ENCODE assay signal across 15 mouse cellular contexts in the genomic region with DNA sequence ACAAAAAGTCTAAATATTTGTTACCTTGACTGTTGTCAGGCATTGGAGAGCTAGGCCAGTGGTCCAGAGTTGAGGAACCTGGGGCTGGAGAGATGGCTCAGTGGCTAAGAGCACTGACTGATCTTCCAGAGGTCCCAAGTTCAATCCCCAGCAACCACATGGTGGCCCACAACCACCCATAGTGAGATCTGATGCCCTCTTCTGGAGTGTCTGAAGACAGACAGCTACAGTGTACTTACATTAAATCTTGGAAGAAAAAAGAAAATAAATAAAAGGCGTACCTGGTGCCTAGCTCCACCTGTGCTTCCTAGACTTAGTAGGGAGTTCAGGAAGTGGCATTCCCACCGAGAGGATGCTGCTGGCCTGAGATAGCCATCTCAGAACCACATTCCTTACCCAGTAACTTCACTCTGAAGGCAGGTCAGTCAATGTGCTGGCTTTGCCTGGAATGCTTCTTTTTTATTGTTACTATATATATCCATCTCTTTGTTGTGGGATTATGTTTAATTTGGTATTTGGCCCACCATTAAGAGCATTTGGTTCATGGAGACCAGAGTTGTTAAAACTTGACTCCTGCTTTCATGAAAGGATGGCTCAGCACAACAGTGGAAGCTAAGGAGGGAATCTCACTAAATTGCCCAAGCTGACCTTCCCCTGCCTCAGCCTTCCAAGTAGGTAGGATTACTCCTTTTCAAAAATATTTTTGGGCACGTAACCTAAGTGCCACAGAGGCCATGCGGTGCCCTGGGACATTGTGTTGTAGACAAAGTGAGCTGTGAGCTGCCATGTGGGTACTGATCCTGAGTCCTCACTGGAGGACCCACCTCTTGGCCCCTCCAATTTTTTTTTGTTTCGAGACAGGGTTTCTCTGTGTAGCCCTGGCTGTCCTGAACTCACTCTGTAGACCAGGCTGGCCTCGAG. TPM values are rescaled to one million over a fixed set of nuclear protein-coding genes. Genes with fewer than 3 reads are reported as not detected.
DNase-seq lines count a peak whose midpoint lies in the region; ATAC-seq and TF ChIP-seq lines count a peak whose summit lies in the region.
"Had no signal": no experiment of that assay in that cellular context is flagged by ENCODE, and none has a peak within 500 bp of the region (broad histone marks: within the 10 kb centered on the region; RNA-seq: fewer than 3 reads in every experiment).

No protein-coding gene starts in this region.

- 0 out of 2 replicates have a peak overlapping the region, but pooled peaks have one; percentile 42 for H3K27ac ChIP-seq in embryonic facial prominence, embryonic 12.5 days
- H3K27ac ChIP-seq in embryonic facial prominence, embryonic 10.5 days (replicated peaks), result no peak overlapping the region
- H3K27ac ChIP-seq in liver, embryonic 11.5 days (ENCODE audit: low read depth, low read length), result 0 out of 2 replicates have a peak overlapping the region, but pooled peaks have one; percentile 1
- no peak overlapping the region for H3K27ac ChIP-seq in liver, postnatal 0 days (ENCODE audit: low read depth)
- 0 out of 2 replicates have a peak overlapping the region, but pooled peaks have one; percentile 7 for H3K27ac ChIP-seq in embryonic facial prominence, embryonic 15.5 days (replicated peaks)
- 0 out of 2 replicates have a peak overlapping the region, but pooled peaks have one; percentile 12 for H3K27ac ChIP-seq in stomach, embryonic 15.5 days
- no peak overlapping the region for H3K27ac ChIP-seq in hindbrain, embryonic 11.5 days (ENCODE audit: low read depth, low read length)
- H3K27ac ChIP-seq: hindbrain, postnatal 0 days had no signal

- no peaks in the 10 kb centered on the region for H3K27me3 ChIP-seq in embryonic facial prominence, embryonic 12.5 days
- H3K27me3 ChIP-seq in embryonic facial prominence, embryonic 10.5 days (replicated peaks; ENCODE audit: low read depth, poor library complexity, severe bottlenecking), result no peaks in the 10 kb centered on the region
- H3K27me3 ChIP-seq in liver, embryonic 11.5 days (replicated peaks; ENCODE audit: control insufficient read depth, insufficient read depth, low read length), result no peaks in the 10 kb centered on the region
- no peaks in the 10 kb centered on the region for H3K27me3 ChIP-seq in liver, postnatal 0 days (ENCODE audit: insufficient read depth, low read length)
- H3K27me3 ChIP-seq in embryonic facial prominence, embryonic 15.5 days, result no peaks in the 10 kb centered on the region
- H3K27me3 ChIP-seq in stomach, embryonic 15.5 days (replicated peaks), result no peaks in the 10 kb centered on the region
- no peaks in the 10 kb centered on the region for H3K27me3 ChIP-seq in hindbrain, embryonic 11.5 days (ENCODE audit: control insufficient read depth, insufficient read depth, low read length)

- H3K4me1 ChIP-seq in embryonic facial prominence, embryonic 12.5 days, result peaks cover 18% of the 10 kb centered on the region
- H3K4me1 ChIP-seq in embryonic facial prominence, embryonic 10.5 days, result peaks cover 20% of the 10 kb centered on the region
- H3K4me1 ChIP-seq in liver, embryonic 11.5 days (replicated peaks; ENCODE audit: control insufficient read depth, insufficient read depth, low read length), result peaks cover 22% of the 10 kb centered on the region
- peaks cover 10% of the 10 kb centered on the region; the same call in 1 of the 2 replicates for H3K4me1 ChIP-seq in liver, postnatal 0 days (ENCODE audit: insufficient read depth)
- H3K4me1 ChIP-seq in embryonic facial prominence, embryonic 15.5 days, result peaks cover 17% of the 10 kb centered on the region
- peaks cover 22% of the 10 kb centered on the region; the same call in 1 of the 2 replicates for H3K4me1 ChIP-seq in stomach, embryonic 15.5 days
- no peaks in the 10 kb centered on the region; the same call in none of the 2 replicates for H3K4me1 ChIP-seq in hindbrain, embryonic 11.5 days (replicated peaks; ENCODE audit: control insufficient read depth, insufficient read depth, low read length)

- no peak for TF ChIP-seq EP300 in liver, postnatal 0 days (IDR thresholded peaks at IDR 0.05; ENCODE audit: low read depth)

- no peak for DNase-seq in embryonic facial prominence, embryonic 10.5 days (ENCODE audit: low spot score)
- no peak for DNase-seq in liver, embryonic 11.5 days (ENCODE audit: low spot score)
- no peak for DNase-seq in liver, postnatal 0 days
- no peak for DNase-seq in retina, postnatal 1 day
- no peak for DNase-seq in hindbrain, embryonic 11.5 days (ENCODE audit: low spot score)
- DNase-seq: cerebellum, adult 11-12 months; right cerebral cortex, postnatal 14 days had no signal

- TF ChIP-seq CTCF in liver, postnatal 0 days (IDR thresholded peaks at IDR 0.05; ENCODE audit: low read depth), result no peak

- no peak overlapping the region for H3K9ac ChIP-seq in embryonic facial prominence, embryonic 12.5 days
- no peak overlapping the region for H3K9ac ChIP-seq in liver, embryonic 11.5 days (ENCODE audit: low read depth, low read length)
- no peak overlapping the region for H3K9ac ChIP-seq in liver, postnatal 0 days (replicated peaks)
- no peak overlapping the region for H3K9ac ChIP-seq in embryonic facial prominence, embryonic 15.5 days
- H3K9ac ChIP-seq in stomach, embryonic 15.5 days, result no peak overlapping the region
- no peak overlapping the region for H3K9ac ChIP-seq in hindbrain, embryonic 11.5 days (ENCODE audit: low read depth, low read length)

- H3K4me3 ChIP-seq in embryonic facial prominence, embryonic 12.5 days, result no peak overlapping the region
- H3K4me3 ChIP-seq in embryonic facial prominence, embryonic 10.5 days, result no peak overlapping the region
- no peak overlapping the region for H3K4me3 ChIP-seq in liver, embryonic 11.5 days (ENCODE audit: low read depth, low read length)
- H3K4me3 ChIP-seq in liver, postnatal 0 days (ENCODE audit: low read depth, low read length), result no peak overlapping the region
- no peak overlapping the region for H3K4me3 ChIP-seq in embryonic facial prominence, embryonic 15.5 days (replicated peaks)
- no peak overlapping the region for H3K4me3 ChIP-seq in stomach, embryonic 15.5 days (replicated peaks)
- H3K4me3 ChIP-seq in hindbrain, embryonic 11.5 days (ENCODE audit: low read depth, low read length), result no peak overlapping the region
- H3K4me3 ChIP-seq: erythroblast, embryonic 14.5 days; megakaryocyte, embryonic 14.5 days had no signal

- peaks cover 58% of the 10 kb centered on the region for H3K36me3 ChIP-seq in embryonic facial prominence, embryonic 12.5 days
- peaks cover 70% of the 10 kb centered on the region for H3K36me3 ChIP-seq in embryonic facial prominence, embryonic 10.5 days (replicated peaks)
- peaks cover 44% of the 10 kb centered on the region for H3K36me3 ChIP-seq in liver, embryonic 11.5 days (ENCODE audit: control insufficient read depth, insufficient read depth, low read length)
- peaks cover 40% of the 10 kb centered on the region for H3K36me3 ChIP-seq in liver, postnatal 0 days (replicated peaks; ENCODE audit: insufficient read depth, low read length)
- peaks cover 55% of the 10 kb centered on the region for H3K36me3 ChIP-seq in embryonic facial prominence, embryonic 15.5 days
- peaks cover 34% of the 10 kb centered on the region for H3K36me3 ChIP-seq in stomach, embryonic 15.5 days
- peaks cover 32% of the 10 kb centered on the region for H3K36me3 ChIP-seq in hindbrain, embryonic 11.5 days (ENCODE audit: control insufficient read depth, insufficient read depth, low read length)

- no peaks in the 10 kb centered on the region for H3K9me3 ChIP-seq in embryonic facial prominence, embryonic 12.5 days
- no peaks in the 10 kb centered on the region for H3K9me3 ChIP-seq in embryonic facial prominence, embryonic 10.5 days
- H3K9me3 ChIP-seq in liver, embryonic 11.5 days (ENCODE audit: control insufficient read depth, low read length), result no peaks in the 10 kb centered on the region
- no peaks in the 10 kb centered on the region for H3K9me3 ChIP-seq in liver, postnatal 0 days (ENCODE audit: low read length)
- no peaks in the 10 kb centered on the region for H3K9me3 ChIP-seq in embryonic facial prominence, embryonic 15.5 days (replicated peaks)
- H3K9me3 ChIP-seq in stomach, embryonic 15.5 days, result no peaks in the 10 kb centered on the region
- H3K9me3 ChIP-seq in hindbrain, embryonic 11.5 days (ENCODE audit: control insufficient read depth, low read length), result no peaks in the 10 kb centered on the region
- H3K9me3 ChIP-seq: megakaryocyte, embryonic 14.5 days had no signal

- WGBS in embryonic facial prominence, embryonic 12.5 days, result 69% methylated on average over 6 of the region's 6 CpGs
- WGBS in embryonic facial prominence, embryonic 10.5 days, result 75% methylated on average over 6 of the region's 6 CpGs
- 59% methylated on average over 6 of the region's 6 CpGs for WGBS in liver, embryonic 11.5 days
- WGBS in liver, postnatal 0 days (ENCODE audit: insufficient replicate concordance), result 64% methylated on average over 6 of the region's 6 CpGs
- 70% methylated on average over 6 of the region's 6 CpGs for WGBS in embryonic facial prominence, embryonic 15.5 days
- WGBS in stomach, embryonic 15.5 days, result 65% methylated on average over 6 of the region's 6 CpGs
- 77% methylated on average over 6 of the region's 6 CpGs for WGBS in hindbrain, embryonic 11.5 days

- no peak for ATAC-seq in embryonic facial prominence, embryonic 12.5 days (ENCODE audit: insufficient number of reproducible peaks, insufficient read depth, low FRiP score, low TSS enrichment)
- 0 out of 2 replicates have a peak, but pooled peaks have one; percentile 8 for ATAC-seq in liver, embryonic 11.5 days (replicated peaks; ENCODE audit: low FRiP score)
- no peak for ATAC-seq in liver, postnatal 0 days
- ATAC-seq in embryonic facial prominence, embryonic 15.5 days (ENCODE audit: insufficient number of reproducible peaks, low FRiP score, low TSS enrichment, low read depth), result no peak
- ATAC-seq in stomach, embryonic 15.5 days (ENCODE audit: insufficient read depth, low FRiP score, low read depth), result no peak
- no peak for ATAC-seq in hindbrain, embryonic 11.5 days (ENCODE audit: low FRiP score)
- ATAC-seq: hindbrain, postnatal 0 days had no signal

- H3K4me2 ChIP-seq in embryonic facial prominence, embryonic 12.5 days (replicated peaks), result no peak overlapping the region
- no peak overlapping the region for H3K4me2 ChIP-seq in liver, embryonic 11.5 days
- H3K4me2 ChIP-seq in liver, postnatal 0 days (ENCODE audit: low read depth, low read length), result no peak overlapping the region
- no peak overlapping the region for H3K4me2 ChIP-seq in embryonic facial prominence, embryonic 15.5 days (replicated peaks)
- no peak overlapping the region for H3K4me2 ChIP-seq in stomach, embryonic 15.5 days
- H3K4me2 ChIP-seq in hindbrain, embryonic 11.5 days (replicated peaks; ENCODE audit: low read depth, low read length), result no peak overlapping the region

RNA-seq across cellular contexts. Expression of a gene that starts 6.5 kb away (rescaled TPM):
- polyA plus RNA-seq in embryonic facial prominence, embryonic 12.5 days (2016; fragmentation: Nextera tagmentation; extraction: Ambion mirVana), result 804 and 834 TPM in 2 replicates
- 897 and 923 TPM in 2 replicates for polyA plus RNA-seq in embryonic facial prominence, embryonic 10.5 days (2016; fragmentation: Nextera tagmentation; extraction: Ambion mirVana)
- polyA plus RNA-seq in liver, embryonic 11.5 days (2014; fragmentation: Nextera tagmentation; extraction: Ambion mirVana), result 1,349 and 1,481 TPM in 2 replicates
- polyA plus RNA-seq in liver, postnatal 0 days (2015; fragmentation: Nextera tagmentation; extraction: Ambion mirVana), result 543 and 557 TPM in 2 replicates
- 934 and 968 TPM in 2 replicates for polyA plus RNA-seq in embryonic facial prominence, embryonic 15.5 days (2015; fragmentation: Nextera tagmentation; extraction: Ambion mirVana)
- 968 and 983 TPM in 2 replicates for polyA plus RNA-seq in stomach, embryonic 15.5 days (2015; fragmentation: Nextera tagmentation; extraction: Ambion mirVana)
- 779 and 892 TPM in 2 replicates for polyA plus RNA-seq in hindbrain, embryonic 11.5 days (2014; fragmentation: Nextera tagmentation; extraction: Ambion mirVana)

RNA-seq across cellular contexts. Expression of a gene that starts 15.8 kb away (rescaled TPM):
- polyA plus RNA-seq in embryonic facial prominence, embryonic 12.5 days (2016; fragmentation: Nextera tagmentation; extraction: Ambion mirVana), result 5.0 and 5.5 TPM in 2 replicates
- 7.9 and 15.1 TPM in 2 replicates for polyA plus RNA-seq in embryonic facial prominence, embryonic 10.5 days (2016; fragmentation: Nextera tagmentation; extraction: Ambion mirVana)
- polyA plus RNA-seq in liver, embryonic 11.5 days (2014; fragmentation: Nextera tagmentation; extraction: Ambion mirVana), result 2.4 and 2.5 TPM in 2 replicates
- polyA plus RNA-seq in liver, postnatal 0 days (2015; fragmentation: Nextera tagmentation; extraction: Ambion mirVana), result 4.8 TPM in 2 replicates
- polyA plus RNA-seq in embryonic facial prominence, embryonic 15.5 days (2015; fragmentation: Nextera tagmentation; extraction: Ambion mirVana), result 7.7 and 8.1 TPM in 2 replicates
- polyA plus RNA-seq in stomach, embryonic 15.5 days (2015; fragmentation: Nextera tagmentation; extraction: Ambion mirVana), result 3.8 and 4.7 TPM in 2 replicates
- polyA plus RNA-seq in hindbrain, embryonic 11.5 days (2014; fragmentation: Nextera tagmentation; extraction: Ambion mirVana), result 31.3 and 37.1 TPM in 2 replicates

RNA-seq across cellular contexts. Expression of a gene that starts 23.0 kb away (rescaled TPM):
- polyA plus RNA-seq in embryonic facial prominence, embryonic 12.5 days (2016; fragmentation: Nextera tagmentation; extraction: Ambion mirVana), result not detected in 2 replicates
- polyA plus RNA-seq in embryonic facial prominence, embryonic 10.5 days (2016; fragmentation: Nextera tagmentation; extraction: Ambion mirVana), result not detected in 2 replicates
- polyA plus RNA-seq in liver, embryonic 11.5 days (2014; fragmentation: Nextera tagmentation; extraction: Ambion mirVana), result not detected in 2 replicates
- polyA plus RNA-seq in liver, postnatal 0 days (2015; fragmentation: Nextera tagmentation; extraction: Ambion mirVana), result 0.33 TPM in 1 of 2 replicates, not detected in the other
- 3.0 and 6.1 TPM in 2 replicates for polyA plus RNA-seq in embryonic facial prominence, embryonic 15.5 days (2015; fragmentation: Nextera tagmentation; extraction: Ambion mirVana)
- 0.24 TPM in 1 of 2 replicates, not detected in the other for polyA plus RNA-seq in stomach, embryonic 15.5 days (2015; fragmentation: Nextera tagmentation; extraction: Ambion mirVana)
- 0.60 TPM in 1 of 2 replicates, not detected in the other for polyA plus RNA-seq in hindbrain, embryonic 11.5 days (2014; fragmentation: Nextera tagmentation; extraction: Ambion mirVana)
- polyA plus RNA-seq: erythroblast, embryonic 14.5 days; heart, postnatal 0 days; kidney, embryonic 14.5 days had no signal

RNA-seq across cellular contexts. Expression of a gene that starts 24.0 kb away (rescaled TPM):
- 4.4 and 4.9 TPM in 2 replicates for polyA plus RNA-seq in embryonic facial prominence, embryonic 12.5 days (2016; fragmentation: Nextera tagmentation; extraction: Ambion mirVana)
- polyA plus RNA-seq in embryonic facial prominence, embryonic 10.5 days (2016; fragmentation: Nextera tagmentation; extraction: Ambion mirVana), result 3.6 and 4.0 TPM in 2 replicates
- 8.3 and 8.5 TPM in 2 replicates for polyA plus RNA-seq in liver, embryonic 11.5 days (2014; fragmentation: Nextera tagmentation; extraction: Ambion mirVana)
- polyA plus RNA-seq in liver, postnatal 0 days (2015; fragmentation: Nextera tagmentation; extraction: Ambion mirVana), result 2.3 and 2.5 TPM in 2 replicates
- 13.2 and 13.5 TPM in 2 replicates for polyA plus RNA-seq in embryonic facial prominence, embryonic 15.5 days (2015; fragmentation: Nextera tagmentation; extraction: Ambion mirVana)
- polyA plus RNA-seq in stomach, embryonic 15.5 days (2015; fragmentation: Nextera tagmentation; extraction: Ambion mirVana), result 6.7 and 7.6 TPM in 2 replicates
- 3.6 and 3.8 TPM in 2 replicates for polyA plus RNA-seq in hindbrain, embryonic 11.5 days (2014; fragmentation: Nextera tagmentation; extraction: Ambion mirVana)

RNA-seq across cellular contexts. Expression of a gene that starts 32.9 kb away (rescaled TPM):
- 83.8 and 89.5 TPM in 2 replicates for polyA plus RNA-seq in embryonic facial prominence, embryonic 12.5 days (2016; fragmentation: Nextera tagmentation; extraction: Ambion mirVana)
- 115 and 119 TPM in 2 replicates for polyA plus RNA-seq in embryonic facial prominence, embryonic 10.5 days (2016; fragmentation: Nextera tagmentation; extraction: Ambion mirVana)
- polyA plus RNA-seq in liver, embryonic 11.5 days (2014; fragmentation: Nextera tagmentation; extraction: Ambion mirVana), result 57.3 and 68.0 TPM in 2 replicates
- 10.7 and 11.8 TPM in 2 replicates for polyA plus RNA-seq in liver, postnatal 0 days (2015; fragmentation: Nextera tagmentation; extraction: Ambion mirVana)
- 45.8 and 47.5 TPM in 2 replicates for polyA plus RNA-seq in embryonic facial prominence, embryonic 15.5 days (2015; fragmentation: Nextera tagmentation; extraction: Ambion mirVana)
- 40.4 and 47.7 TPM in 2 replicates for polyA plus RNA-seq in stomach, embryonic 15.5 days (2015; fragmentation: Nextera tagmentation; extraction: Ambion mirVana)
- polyA plus RNA-seq in hindbrain, embryonic 11.5 days (2014; fragmentation: Nextera tagmentation; extraction: Ambion mirVana), result 77.5 and 86.2 TPM in 2 replicates

Comparison
In these comparisons a context has a peak if more than half of its experiments do, and no peak if none do; other contexts are left out.
1. H3K27ac ChIP-seq: peak in embryonic facial prominence, embryonic 12.5 days (single experiment), liver, embryonic 11.5 days (single experiment), embryonic facial prominence, embryonic 15.5 days (single experiment) and stomach, embryonic 15.5 days (single experiment); none in embryonic facial prominence, embryonic 10.5 days (single experiment), liver, postnatal 0 days (single experiment) and hindbrain, embryonic 11.5 days (single experiment).